Mouse (Mus musculus): Measurements from ENCODE around the gene Syt6. TPM values are rescaled to one million over a fixed set of nuclear protein-coding genes. Genes with fewer than 3 reads are reported as not detected.

Syt6 gene
- total RNA-seq, 4 experiments from 2014 or later: not detected

GRCm38 (mm10) chr3:103649716-103650115, 74.7 kb downstream of the Syt6 start:
- no peak for DNase-seq

- DNase-seq: no peak
Measured at GRCm38 (mm10) chr3:103650406-103650805, 75.4 kb downstream of the Syt6 start.

DNA sequence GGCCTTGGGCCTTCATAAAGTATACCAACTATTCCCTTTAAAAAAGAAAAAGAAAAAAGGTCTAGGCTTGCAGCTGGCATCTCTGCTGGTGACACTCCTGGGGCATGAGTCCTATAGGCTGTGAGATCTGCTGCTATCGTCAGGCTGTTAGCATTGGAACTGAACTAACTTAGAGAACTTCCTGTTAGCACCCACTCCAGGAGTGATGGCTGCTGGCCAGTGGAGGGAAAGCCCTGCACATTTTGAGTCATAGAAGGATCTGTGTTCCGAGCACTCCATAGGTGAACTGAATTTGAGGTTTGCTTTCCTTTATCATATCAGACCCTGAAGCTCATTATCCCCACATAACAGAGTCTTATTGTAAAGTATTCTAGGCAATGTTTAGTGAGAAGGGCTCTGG, 85.0 kb downstream of the Syt6 start:
- DNase-seq: no peak

DNA sequence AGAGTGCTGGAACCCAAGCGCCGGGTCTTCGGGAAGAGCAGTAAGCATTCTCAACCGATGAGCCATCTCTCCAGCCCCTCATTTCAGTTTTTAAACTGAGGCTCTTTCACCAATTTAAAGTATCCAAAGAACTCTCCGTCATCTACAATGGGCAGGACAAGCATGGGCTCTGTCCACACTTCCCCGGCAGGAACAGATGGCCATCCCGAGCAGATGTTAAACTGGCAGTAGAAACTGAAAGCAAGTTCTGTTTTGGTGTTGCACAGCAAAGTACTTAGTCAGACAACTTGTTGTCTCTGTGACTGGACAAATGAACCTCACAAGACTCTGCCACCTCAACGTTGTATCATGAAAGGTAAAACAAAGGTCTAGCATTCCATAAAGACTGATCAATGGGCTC, 86.7 kb downstream of the Syt6 start:
- no peak for DNase-seq

DNA sequence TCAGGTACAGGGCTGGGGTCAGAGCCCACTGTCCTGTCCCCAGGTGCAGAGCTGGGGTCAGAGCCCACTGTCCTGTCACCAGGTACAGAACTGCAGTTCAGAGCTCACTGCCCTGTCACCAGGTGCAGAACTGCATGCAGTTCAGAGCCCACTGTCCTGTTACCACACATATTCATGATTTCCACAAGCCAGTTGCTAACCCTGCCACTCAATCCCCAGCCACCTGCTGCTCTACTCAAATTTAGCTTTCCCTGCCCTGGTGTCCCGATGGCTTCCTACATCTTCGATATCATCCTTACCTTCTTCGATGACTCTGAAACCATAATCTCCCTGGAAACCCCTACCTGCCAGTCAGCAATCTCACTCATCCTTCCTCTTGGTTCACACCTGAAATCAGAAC, 88.4 kb downstream of the Syt6 start:
- no peak for DNase-seq

GRCm38 (mm10) chr3:103672113-103672512, 97.1 kb downstream of the Syt6 start:
- no peak for DNase-seq

DNA sequence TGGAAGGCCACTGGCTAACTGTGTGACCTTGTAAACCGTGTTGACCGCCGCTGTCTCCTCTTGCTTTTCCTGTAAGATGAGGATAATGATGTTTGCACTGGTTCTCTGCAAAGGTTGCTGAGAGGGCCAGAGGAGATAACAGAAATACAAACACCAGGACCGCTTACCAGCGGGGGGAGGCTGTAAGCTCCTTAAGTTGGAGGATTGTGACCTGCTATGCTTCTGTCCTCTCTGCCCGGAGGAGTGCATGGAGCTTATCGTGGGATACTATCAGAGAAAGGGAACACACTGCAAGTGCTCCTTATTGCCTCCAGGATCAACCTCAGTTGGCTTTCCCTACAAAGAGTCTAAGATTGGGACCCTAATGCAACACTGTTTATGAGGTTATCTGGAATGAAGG, 97.7 kb downstream of the Syt6 start:
- DNase-seq: no peak

DNA sequence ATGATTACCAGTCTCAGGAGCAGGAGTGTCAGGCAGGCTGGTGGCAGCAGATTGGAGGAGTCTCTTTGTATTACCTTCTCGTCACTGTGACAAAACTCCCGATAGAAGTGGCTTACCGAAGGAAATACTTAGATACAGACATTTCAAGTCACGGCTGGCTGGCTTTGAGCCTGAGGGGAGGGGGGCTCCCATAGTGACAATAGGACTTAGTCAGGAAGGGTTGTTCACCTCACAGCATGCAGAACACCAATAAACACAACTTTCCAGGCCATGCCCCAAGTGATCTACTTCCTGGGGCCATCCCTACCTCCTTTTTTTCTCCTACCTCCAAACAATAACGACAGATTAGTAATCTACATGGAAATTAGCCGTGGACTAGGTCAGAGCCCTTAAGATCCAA, 103.8 kb downstream of the Syt6 start:
- no peak for DNase-seq

DNA sequence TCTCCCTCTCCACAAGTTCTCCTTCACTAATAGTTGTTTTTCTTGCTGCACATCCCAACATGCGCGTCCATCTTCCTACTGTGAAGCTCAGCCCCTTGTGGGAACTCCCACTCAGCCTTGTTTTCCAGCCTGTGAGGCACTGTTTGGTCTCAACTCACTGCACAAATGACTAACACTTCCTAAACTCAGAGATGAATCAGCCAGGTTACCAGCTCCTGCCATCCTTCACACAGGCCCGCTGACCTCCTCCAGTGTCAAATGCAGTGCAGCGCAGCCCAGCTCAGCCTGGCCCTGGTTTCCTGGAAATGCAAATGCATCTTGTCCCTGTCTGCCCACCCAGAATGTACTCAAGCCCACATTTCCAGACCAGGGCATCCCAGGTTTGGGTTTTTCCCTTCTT, 107.4 kb downstream of the Syt6 start:
- peak; percentile 23 for DNase-seq

DNA sequence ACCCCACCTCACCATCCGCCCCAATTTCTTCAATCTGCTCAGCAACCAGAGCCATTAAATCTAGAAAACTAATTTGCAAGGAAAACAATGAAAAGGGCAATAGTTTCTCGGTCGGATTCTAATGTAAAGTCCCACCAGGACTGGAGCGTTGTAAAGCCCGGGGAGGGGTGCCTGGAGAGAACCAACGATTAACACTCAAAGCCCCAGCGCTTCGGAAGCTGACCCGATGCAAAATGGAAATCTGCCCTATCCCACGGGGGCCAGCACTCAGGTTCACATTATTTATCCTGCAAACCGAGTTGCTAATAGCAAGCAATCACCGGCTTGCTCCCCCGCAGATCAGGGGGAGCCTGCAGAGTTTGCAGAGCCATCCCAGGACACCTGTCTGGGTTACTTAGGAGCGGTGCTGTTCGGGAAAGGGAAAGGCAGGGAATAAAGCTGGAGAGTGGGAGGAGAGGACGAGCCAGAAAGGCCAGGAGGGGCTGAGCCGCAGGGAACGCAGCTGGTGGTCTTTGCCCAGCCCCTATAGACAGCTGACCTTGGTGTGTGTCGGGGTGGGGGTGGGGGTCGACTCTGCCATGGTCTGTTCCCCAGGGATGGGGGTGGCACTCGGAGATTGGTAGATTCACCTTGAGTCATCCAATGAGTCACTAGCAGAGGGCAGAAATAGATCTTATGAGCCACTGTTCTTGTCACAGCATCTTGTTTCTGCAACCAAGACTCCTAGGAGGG, 108.4 kb downstream of the Syt6 start:
- peak; percentile 13 for DNase-seq

DNA sequence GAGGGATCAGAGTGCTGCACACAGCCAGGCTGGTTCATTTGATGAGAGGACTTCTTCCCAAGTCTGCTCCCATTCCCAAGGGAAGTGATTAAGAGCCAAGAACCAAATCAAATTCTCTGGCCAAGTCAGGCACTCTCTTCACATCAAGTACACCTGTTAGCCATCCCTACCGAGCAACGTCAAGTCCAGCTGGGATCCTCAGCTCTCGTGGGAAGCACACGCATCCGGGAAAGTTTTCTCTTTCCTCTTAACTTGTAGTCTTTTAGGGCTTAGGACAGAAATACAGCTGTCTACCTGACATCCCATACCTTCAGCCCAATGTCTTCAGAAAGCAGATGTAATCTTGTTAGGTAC, 108.9 kb downstream of the Syt6 start:
- DNase-seq: no peak

DNA sequence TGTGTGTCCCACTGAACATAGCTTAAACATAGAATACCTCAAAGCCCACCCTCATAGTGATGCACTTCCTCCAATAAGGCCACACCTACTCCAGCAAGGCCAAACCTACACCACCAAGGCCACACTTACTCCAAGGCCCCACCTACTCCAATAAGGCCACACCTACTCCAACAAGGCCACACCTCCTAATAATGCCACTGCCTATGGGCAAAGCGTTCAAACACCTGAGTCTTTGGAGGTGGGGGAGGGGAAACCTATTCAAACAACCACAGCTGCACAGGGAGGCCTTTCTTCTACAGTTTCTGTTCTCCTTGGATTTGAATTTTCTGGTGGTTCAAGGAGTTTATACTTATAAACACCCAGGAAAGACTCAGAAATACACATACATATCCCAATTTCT, 114.0 kb downstream of the Syt6 start:
- no peak for DNase-seq

DNA sequence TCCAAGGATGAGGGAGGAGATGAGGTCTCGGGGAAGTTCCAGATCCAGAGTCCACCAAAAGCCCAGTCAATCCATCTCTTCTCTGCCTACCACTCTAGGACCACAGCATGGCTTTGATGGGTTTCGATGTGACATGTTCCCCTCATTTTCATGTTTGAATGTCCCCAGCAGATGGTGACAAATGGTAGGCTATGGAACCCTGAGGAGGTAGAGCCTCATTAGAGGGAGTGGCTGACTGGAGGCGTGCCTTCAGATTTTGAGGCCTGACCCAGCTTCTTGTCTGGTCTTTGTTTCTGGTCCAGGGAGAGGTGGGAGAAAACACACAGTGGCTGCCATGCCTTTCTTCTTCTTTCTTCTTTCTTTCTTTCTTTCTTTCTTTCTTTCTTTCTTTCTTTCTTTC, 115.5 kb downstream of the Syt6 start:
- no peak for DNase-seq

Small RNA genes lying within 50 kb of the gene (microRNA-seq; reads per million reads assigned to microRNA genes)
- gene Gm25325: 0 reads per million in 2 experiments

Other genes with a start within 250 kb of the Syt6 start
- gene Atg4a-ps, start 70.8 kb downstream of the Syt6 start, total RNA-seq (2022): 1 to 10 TPM in 2 of 4 experiments, under 1 TPM in 2; 0.18 to 3.2 (median 1.4) TPM
- gene Olfml3, start 162.8 kb downstream of the Syt6 start, total RNA-seq (2022): 10 to 100 TPM; 14.4 to 25.6 (median 20.0) TPM
- not detected for gene Gm10964, start 164.1 kb downstream of the Syt6 start, total RNA-seq (2022)
- gene Hipk1, start 216.3 kb downstream of the Syt6 start, total RNA-seq (2022): 100 to 1,000 TPM; 103 to 160 (median 130) TPM
- 10 to 100 TPM; 11.2 to 14.7 (median 14.1) TPM for gene Dclre1b, start 234.2 kb downstream of the Syt6 start, total RNA-seq (2022)
- 10 to 100 TPM; 18.0 to 21.1 (median 20.2) TPM for gene Ap4b1, start 234.3 kb downstream of the Syt6 start, total RNA-seq (2022)
- gene Gm43064, start 234.3 kb downstream of the Syt6 start, total RNA-seq (2022): not detected

Measured in adrenal gland, adult 8-10 months (tissue).